Mouse (Mus musculus): ENCODE measurements at regions not wholly inside any gene's neighbourhood (a gene's known extent, or its start where the extent isn't known, plus 50 kb on each side); places are given as distances from the start of the nearest gene placed in this dataset.
"Not testable (repeated sequence)": the region's sequence is repeated elsewhere in the genome, so short reads cannot be mapped to it uniquely, and the experiment has no call there.

DNA sequence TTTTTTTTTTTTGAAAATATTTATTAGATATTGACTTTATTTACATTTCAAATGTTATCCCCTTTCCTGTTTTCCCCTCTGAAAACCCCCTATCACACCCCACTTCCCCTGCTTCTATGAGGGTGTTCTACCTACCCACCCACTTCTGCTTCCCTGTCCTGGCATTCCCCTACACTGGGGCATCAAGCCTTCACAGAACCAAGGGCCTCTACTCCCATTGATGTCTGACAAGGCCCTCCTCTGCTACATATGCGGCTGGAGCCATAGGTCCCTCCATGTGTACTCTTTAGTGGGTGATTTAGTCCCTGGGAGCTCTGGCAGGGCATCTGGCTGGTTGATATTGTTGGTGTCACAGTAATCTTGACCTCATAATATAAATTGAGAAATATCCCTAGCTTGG is 79.1 kb downstream of the Gm13691 start:
- TF ChIP-seq TAL1, GATA1 (IDR thresholded peaks at IDR 0.05; ENCODE audit: low read length): not testable (repeated sequence)

Measured in erythroblast, embryonic 14.5 days (primary cell).